Mouse (Mus musculus): ENCODE results near the gene Olfr1029.
"Not testable (repeated sequence)": the region's sequence is repeated elsewhere in the genome, so short reads cannot be mapped to it uniquely, and the experiment has no call there.

Olfr1029 gene

GRCm38 (mm10) chr2:85973595-85973994 is at the start of gene Olfr1029:
Olfr1029 (plus strand) TSS chr2:85973895.
- DNase-seq = no peak

GRCm38 (mm10) chr2:85950137-85950536 is 23.6 kb upstream of the Olfr1029 start, which contains the start of gene Olfr1028:
Olfr1028 (plus strand) TSS chr2:85950437.
- no peak for DNase-seq

GRCm38 (mm10) chr2:85978976-85979375 is 5.3 kb downstream of the Olfr1029 start, which contains the start of gene Olfr1030:
Olfr1030 (plus strand) TSS chr2:85979276.
- no peak for DNase-seq

- DNase-seq = no peak
Measured at GRCm38 (mm10) chr2:85990004-85990403, 16.3 kb downstream of the Olfr1029 start, which contains the start of gene Olfr1031. Olfr1031 (plus strand) TSS chr2:85990304.

- DNase-seq = no peak
Measured at GRCm38 (mm10) chr2:86005240-86005639, 31.5 kb downstream of the Olfr1029 start, which contains the start of gene Olfr1032. Olfr1032 (plus strand) TSS chr2:86005540.

- not testable (repeated sequence) for DNase-seq
Measured at GRCm38 (mm10) chr2:86020406-86020805, 46.7 kb downstream of the Olfr1029 start, which contains the start of gene Olfr1033. Olfr1033 (plus strand) TSS chr2:86020633.

- not testable (repeated sequence) for DNase-seq
Measured at GRCm38 (mm10) chr2:86021518-86021917, 47.8 kb downstream of the Olfr1029 start.

Measured in kidney, adult 8-10 months (tissue).